Mouse (Mus musculus) layer of hippocampus, postnatal 10 days (tissue): Measurements from ENCODE around the gene Cep164. TPM values are rescaled to one million over a fixed set of nuclear protein-coding genes. Genes with fewer than 3 reads are reported as not detected.

Source experiments
- total RNA-seq, 2 experiments: library from RNA; stranded (reverse); gene quantifications; 2 replicates each; pipeline ENCODE4 v1.2.3; 2021

Cep164 gene
- total RNA-seq, 2 experiments from 2014 or later, result 17.5 to 18.2 TPM

Other genes starting within 250 kb of the Cep164 start
- 100 to 1,000 TPM in 1 of 2 experiments, 10 to 100 TPM in 1; 88.7 to 102 TPM for gene Bace1, start 9.9 kb upstream of the Cep164 start, total RNA-seq
- 10 to 100 TPM; 26.1 to 31.0 TPM for gene Pcsk7, start 77.8 kb upstream of the Cep164 start, total RNA-seq
- 10 to 100 TPM; 69.2 to 70.6 TPM for gene Rnf214, start 78.2 kb upstream of the Cep164 start, total RNA-seq
- 10 to 100 TPM; 12.1 TPM for gene Tagln, start 107.4 kb upstream of the Cep164 start, total RNA-seq
- 100 to 1,000 TPM; 113 to 114 TPM for gene Sidt2, start 126.6 kb upstream of the Cep164 start, total RNA-seq
- gene Pafah1b2, start 184.0 kb upstream of the Cep164 start, total RNA-seq, result 100 to 1,000 TPM; 245 to 256 TPM
- gene Sik3, start 184.1 kb upstream of the Cep164 start, total RNA-seq, result 10 to 100 TPM; 83.8 to 85.0 TPM